Mouse (Mus musculus) Patski (cell line): Measurements from ENCODE around the gene Wasf1. TPM values are rescaled to one million over a fixed set of nuclear protein-coding genes. Genes with fewer than 3 reads are reported as not detected.

ENCODE experiments used
- ATAC-seq: fragments of 100-300 bp; one replicate; pipeline ENCODE4 v1.8.0; 2021
- CTCF ChIA-PET: fragments of 350-600 bp; sonication (Branson Sonifier 250); formaldehyde crosslinking; loops from one replicate; lab custom pipeline; 2022; ENCODE audit warnings: inconsistent platforms; lab: Charles Lee
- POLR2A ChIA-PET: fragments of 350-600 bp; sonication (Branson Sonifier 250); formaldehyde crosslinking; loops from one replicate; lab custom pipeline; 2022; ENCODE audit warnings: antibody characterized with exemption, inconsistent platforms; lab: Charles Lee
- DNase-seq: peaks from one replicate; pipeline ENCODE4 v3.0.0-alpha.2; 2011; ENCODE audit warnings: low read depth, low spot score
- H3K27me3 ChIP-seq: fragments of 371-371 bp; one replicate; pipeline ENCODE4 v1.5.1; 2021
- CTCF ChIP-seq: fragments of 100-300 bp; IDR thresholded peaks from one replicate; pipeline ENCODE4 v1.5.1; 2021
- in situ Hi-C: fragments of 300-500 bp; cut with MboI; formaldehyde crosslinking; loops from 3 replicates; pipeline ENCODE4 v1.11.1; 2018; ENCODE audit warnings: low pct_unique_long_range_greater_than_20kb, mixed read lengths
- polyA plus RNA-seq: library from polyadenylated mRNA; unstranded; gene quantifications from one replicate; pipeline ENCODE4 v1.2.3, GENCODE M21; 2021

The Wasf1 gene
- polyA plus RNA-seq, 1 experiment from 2014 or later, result 12.8 TPM

DNA sequence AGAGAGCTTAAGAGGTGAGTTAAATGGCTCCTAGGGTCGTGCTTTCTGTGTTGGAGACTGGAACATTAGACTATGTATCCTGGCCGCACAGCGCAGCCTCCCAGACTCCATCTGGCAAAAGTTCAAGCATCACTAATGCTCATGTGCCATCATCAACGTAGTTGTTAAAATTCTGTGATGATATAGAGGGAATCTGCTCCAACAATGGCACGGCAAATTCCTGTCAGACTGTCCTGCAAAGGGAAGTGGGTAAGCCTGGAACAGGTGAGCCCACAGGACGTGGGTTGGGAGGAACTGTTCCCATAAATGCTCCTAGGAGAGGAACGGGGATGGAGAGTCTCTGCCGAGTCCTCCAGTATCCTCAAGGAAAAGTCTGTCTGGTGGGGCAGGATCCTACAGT, 85.3 kb downstream of the Wasf1 start:
- in situ Hi-C loops, result no loop called here
- ChIA-PET POLR2A (no interaction called here), CTCF (no interaction called here)
- DNase-seq (no peak), ATAC-seq (no peak)
- no peak for TF ChIP-seq CTCF
- H3K27me3 ChIP-seq, result peaks cover 41% of the 10 kb centered on the region

DNA sequence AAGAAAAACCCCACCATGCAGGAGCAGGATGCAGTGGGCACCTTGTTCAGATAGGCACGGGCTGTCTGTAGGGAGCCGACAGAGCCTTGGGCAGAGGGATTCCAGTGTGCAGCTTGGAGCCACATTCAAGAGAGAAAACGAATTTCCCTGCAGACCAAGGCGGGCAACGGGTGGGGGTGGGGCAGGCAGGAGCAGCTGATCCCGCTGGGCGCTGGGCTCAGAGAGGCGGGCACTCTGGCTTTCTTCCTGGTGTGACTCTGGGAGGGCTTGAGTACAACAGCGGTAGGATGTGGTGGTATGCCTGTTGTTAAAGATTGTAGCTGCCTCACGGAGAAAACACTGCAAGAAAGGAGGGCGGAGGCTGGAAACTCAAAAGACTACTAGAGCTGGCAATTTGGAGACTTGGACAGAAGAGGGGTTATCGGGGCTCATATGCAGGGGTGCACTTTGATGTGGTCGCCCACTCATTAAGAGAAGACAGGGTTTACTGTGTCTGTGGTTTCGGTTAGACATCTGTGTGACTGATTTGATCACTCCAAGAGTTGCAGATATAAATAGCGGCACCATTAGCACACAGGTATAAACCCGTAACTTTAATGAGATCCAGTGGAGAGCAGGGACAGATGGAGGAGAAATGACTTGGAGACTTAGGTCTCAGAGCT, 86.2 kb downstream of the Wasf1 start:
- in situ Hi-C loops, result no loop called here
- H3K27me3 ChIP-seq, result peaks cover 41% of the 10 kb centered on the region
- ATAC-seq (no peak), DNase-seq (no peak)
- ChIA-PET POLR2A (no interaction called here), CTCF (no interaction called here)
- no peak for TF ChIP-seq CTCF

DNA sequence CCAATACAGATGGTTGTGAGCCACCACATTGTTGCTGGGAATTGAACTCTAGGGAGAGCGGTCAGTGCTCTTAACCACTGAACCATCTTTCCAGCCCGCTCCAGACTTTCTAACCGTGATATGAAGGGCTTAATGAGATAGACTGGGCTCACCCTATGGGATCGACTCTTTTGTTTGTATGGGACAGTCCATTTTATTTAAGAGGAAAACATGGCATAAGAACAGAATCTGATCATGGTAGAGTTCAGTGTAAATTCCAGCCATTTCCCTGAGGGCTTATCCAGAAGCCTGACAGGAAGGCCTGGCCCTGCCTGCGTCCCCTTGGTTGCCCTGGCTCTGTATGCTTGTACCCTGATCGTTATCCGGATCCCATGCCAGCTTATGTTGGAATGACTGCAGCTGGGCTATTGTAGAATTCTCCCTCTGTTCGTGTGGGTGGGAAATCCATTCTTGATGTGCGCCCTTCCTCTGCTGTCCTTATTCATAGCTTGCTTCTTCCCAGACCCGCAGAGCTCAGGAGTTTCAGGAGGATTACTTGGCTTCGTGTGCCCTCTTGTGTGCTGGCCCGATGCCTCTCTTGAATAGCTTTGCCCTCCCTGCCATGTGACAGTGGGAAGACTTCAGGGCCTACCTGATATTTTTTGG, 87.4 kb downstream of the Wasf1 start:
- ChIA-PET CTCF (no interaction called here), POLR2A (no interaction called here)
- peaks cover 39% of the 10 kb centered on the region for H3K27me3 ChIP-seq
- in situ Hi-C loops, result no loop called here
- DNase-seq, result no peak
- no peak for TF ChIP-seq CTCF
- ATAC-seq, result no peak

DNA sequence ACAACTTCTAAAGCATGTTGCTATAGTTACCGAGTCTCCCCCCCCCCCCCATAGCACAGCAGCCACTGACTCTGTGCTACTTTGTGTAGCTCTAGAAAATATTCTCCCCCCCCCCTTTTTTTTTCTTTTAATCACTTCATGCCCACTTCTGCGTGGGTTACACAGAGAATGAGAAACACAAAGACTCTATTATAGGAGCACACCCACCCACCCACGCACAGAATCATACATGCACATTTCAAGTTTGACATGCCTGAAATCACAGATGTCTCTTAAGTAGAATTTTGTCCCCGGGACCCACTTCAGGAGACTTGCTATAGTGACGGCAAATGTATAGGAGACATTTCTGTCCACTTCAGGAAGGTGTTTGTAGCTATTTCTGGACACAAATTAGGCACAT, 88.0 kb downstream of the Wasf1 start:
- POLR2A ChIA-PET, result no interaction called here
- peaks cover 39% of the 10 kb centered on the region for H3K27me3 ChIP-seq
- no peak for TF ChIP-seq CTCF
- in situ Hi-C loops, result no loop called here
- no peak for DNase-seq
- CTCF ChIA-PET, result interaction anchor here (0.7 kb wide), 1 partner anchor 9 kb away, joined by 3 read pairs; no protein-coding TSS in a partner anchor
- ATAC-seq, result no peak

DNA sequence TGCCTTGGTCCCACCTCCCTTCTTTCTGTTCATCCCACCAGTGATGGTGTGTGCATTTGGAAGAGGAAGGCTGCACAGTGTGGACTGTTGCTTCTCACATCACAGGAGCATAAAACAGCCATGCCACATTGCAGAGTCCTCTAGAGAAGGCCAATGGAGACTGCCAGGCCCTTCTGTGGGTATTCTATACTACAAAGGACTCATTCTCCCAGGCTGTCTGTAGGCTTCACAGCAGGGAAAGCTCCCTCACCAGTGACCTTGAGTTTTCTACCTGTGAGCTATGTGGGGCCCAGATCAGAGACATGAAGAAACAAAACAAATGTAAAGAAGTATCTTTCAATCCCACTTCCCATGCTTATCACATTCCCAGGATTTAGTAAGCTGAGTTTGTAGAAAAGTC, 100.5 kb downstream of the Wasf1 start:
- in situ Hi-C loops, result no loop called here
- TF ChIP-seq CTCF, result no peak
- POLR2A ChIA-PET, result no interaction called here
- ATAC-seq (no peak), DNase-seq (no peak)
- peaks cover 6% of the 10 kb centered on the region for H3K27me3 ChIP-seq
- CTCF ChIA-PET, result interaction anchor here (1.2 kb wide), 2 partner anchors 20 to 438 kb away, joined by 3 read pairs; no protein-coding TSS in a partner anchor

DNA sequence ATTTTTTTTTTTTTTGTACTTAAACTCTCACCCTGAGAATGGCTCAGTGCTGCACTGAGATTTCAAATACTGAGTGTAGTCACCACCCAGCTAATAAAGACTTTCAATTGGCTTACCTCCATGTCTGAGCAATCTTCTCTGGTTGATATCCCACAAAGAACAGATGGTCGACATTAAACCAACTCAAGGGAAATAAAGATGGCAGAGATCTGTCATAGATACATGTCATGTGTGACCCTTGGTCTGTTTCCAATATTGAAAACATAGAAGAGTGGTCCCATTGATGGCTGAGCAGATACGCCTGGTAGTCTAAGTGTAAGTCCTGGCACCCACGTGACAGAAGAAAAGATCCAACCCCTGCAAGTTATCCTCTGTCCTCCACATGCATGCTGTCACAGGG, 101.3 kb downstream of the Wasf1 start:
- no peak for TF ChIP-seq CTCF
- POLR2A ChIA-PET, result no interaction called here
- CTCF ChIA-PET, result interaction anchor here (1.2 kb wide), 1 partner anchor 437 kb away, joined by 3 read pairs; no protein-coding TSS in a partner anchor
- in situ Hi-C loops, result no loop called here
- peaks cover 6% of the 10 kb centered on the region for H3K27me3 ChIP-seq
- ATAC-seq (no peak), DNase-seq (no peak)

DNA sequence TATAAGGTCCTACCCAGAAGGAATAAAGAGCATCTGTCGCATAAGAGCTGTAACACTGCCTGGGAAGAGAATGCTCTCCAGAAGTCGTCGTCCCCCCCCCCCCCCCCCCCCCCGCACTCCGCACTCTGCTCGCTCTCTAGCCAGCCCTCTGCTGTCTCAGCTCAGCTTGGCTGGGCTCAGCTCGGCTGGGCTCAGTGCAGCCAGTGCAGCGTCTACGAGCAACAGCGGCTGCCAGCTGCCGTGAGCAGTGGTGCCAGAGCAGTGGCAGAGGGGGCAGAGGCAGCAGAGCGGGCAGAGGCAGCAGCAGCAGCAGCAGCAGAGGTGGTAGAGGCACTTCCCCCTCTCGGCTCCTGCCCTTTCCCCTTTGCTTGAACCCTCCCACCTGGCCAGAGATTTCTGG, 102.1 kb downstream of the Wasf1 start:
- POLR2A ChIA-PET, result no interaction called here
- DNase-seq (no peak), ATAC-seq (no peak)
- CTCF ChIA-PET, result no interaction called here
- peaks cover 6% of the 10 kb centered on the region for H3K27me3 ChIP-seq
- in situ Hi-C loops, result no loop called here
- no peak for TF ChIP-seq CTCF

Other genes starting within 250 kb of the Wasf1 start
- gene Mettl24, start 200.2 kb upstream of the Wasf1 start, polyA plus RNA-seq, result not detected
- 28.1 TPM for gene Cdc40, start 164 bp upstream of the Wasf1 start, polyA plus RNA-seq
- gene Gpr6, start 188.8 kb downstream of the Wasf1 start, polyA plus RNA-seq, result not detected